Mouse (Mus musculus): ENCODE data around the gene Dync1i1. TPM values are rescaled to one million over a fixed set of nuclear protein-coding genes. Genes with fewer than 3 reads are reported as not detected.

Gene Dync1i1
- polyA plus RNA-seq, 1 experiment from 2014 or later, result 24.6 TPM

- 42% methylated on average over 7 of the region's 7 CpGs for WGBS
- peaks cover 9% of the 10 kb centered on the region for H3K4me1 ChIP-seq (replicated peaks; ENCODE audit: control insufficient read depth, insufficient read depth, low read length)
- H3K9me3 ChIP-seq (ENCODE audit: control insufficient read depth, low read length), result no peaks in the 10 kb centered on the region
- H3K27ac ChIP-seq, result no peak overlapping the region
- DNase-seq (ENCODE audit: low spot score) (no peak), ATAC-seq (ENCODE audit: low FRiP score) (no peak; the same call in 1 of the 2 replicates)
- no peak overlapping the region for H3K9ac ChIP-seq
- no peaks in the 10 kb centered on the region for H3K27me3 ChIP-seq (ENCODE audit: control insufficient read depth, insufficient read depth, low read length)
- no peaks in the 10 kb centered on the region for H3K36me3 ChIP-seq (replicated peaks; ENCODE audit: control insufficient read depth, insufficient read depth)
- H3K4me3 ChIP-seq (replicated peaks; ENCODE audit: low read length), result no peak overlapping the region
- H3K4me2 ChIP-seq (replicated peaks), result no peak overlapping the region
Observed at GRCm38 (mm10) chr6:5993056-5993455, 267.6 kb downstream of the Dync1i1 start.

GRCm38 (mm10) chr6:5997535-5997934 lies 272.1 kb downstream of the Dync1i1 start:
- no peaks in the 10 kb centered on the region for H3K27me3 ChIP-seq (ENCODE audit: control insufficient read depth, insufficient read depth, low read length)
- no peak for DNase-seq (ENCODE audit: low spot score)
- H3K4me1 ChIP-seq (replicated peaks; ENCODE audit: control insufficient read depth, insufficient read depth, low read length), result no peaks in the 10 kb centered on the region
- no peak overlapping the region for H3K9ac ChIP-seq
- no peaks in the 10 kb centered on the region for H3K36me3 ChIP-seq (replicated peaks; ENCODE audit: control insufficient read depth, insufficient read depth)
- no peak overlapping the region for H3K4me2 ChIP-seq (replicated peaks)
- no peaks in the 10 kb centered on the region for H3K9me3 ChIP-seq (ENCODE audit: control insufficient read depth, low read length)
- no peak for ATAC-seq (ENCODE audit: low FRiP score)
- no peak overlapping the region for H3K4me3 ChIP-seq (replicated peaks; ENCODE audit: low read length)
- 42% methylated on average over 6 of the region's 6 CpGs for WGBS
- H3K27ac ChIP-seq, result no peak overlapping the region

- Histone ChIP-seq H3K9ac (no peak overlapping the region), H3K27me3 (ENCODE audit: control insufficient read depth, insufficient read depth, low read length) (0 out of 2 replicates have a peak, but pooled peaks cover 2% of the 10 kb centered on the region), H3K36me3 (replicated peaks; ENCODE audit: control insufficient read depth, insufficient read depth) (no peaks in the 10 kb centered on the region), H3K4me1 (replicated peaks; ENCODE audit: control insufficient read depth, insufficient read depth, low read length) (no peaks in the 10 kb centered on the region), H3K4me2 (replicated peaks) (no peak overlapping the region), H3K9me3 (ENCODE audit: control insufficient read depth, low read length) (no peaks in the 10 kb centered on the region), H3K27ac (no peak overlapping the region), H3K4me3 (replicated peaks; ENCODE audit: low read length) (no peak overlapping the region)
- WGBS, result 85% methylated on average over 3 of the region's 3 CpGs
- DNase-seq (ENCODE audit: low spot score) (no peak), ATAC-seq (ENCODE audit: low FRiP score) (no peak)
Observed at GRCm38 (mm10) chr6:6002061-6002460, 276.6 kb downstream of the Dync1i1 start.

- ATAC-seq (ENCODE audit: low FRiP score), result 0 out of 2 replicates have a peak, but pooled peaks have one; percentile 3
- Histone ChIP-seq H3K4me3 (replicated peaks; ENCODE audit: low read length) (no peak overlapping the region), H3K36me3 (replicated peaks; ENCODE audit: control insufficient read depth, insufficient read depth) (no peaks in the 10 kb centered on the region), H3K9me3 (ENCODE audit: control insufficient read depth, low read length) (no peaks in the 10 kb centered on the region), H3K9ac (no peak overlapping the region), H3K27me3 (ENCODE audit: control insufficient read depth, insufficient read depth, low read length) (0 out of 2 replicates have a peak, but pooled peaks cover 7% of the 10 kb centered on the region), H3K4me1 (replicated peaks; ENCODE audit: control insufficient read depth, insufficient read depth, low read length) (no peaks in the 10 kb centered on the region), H3K27ac (no peak overlapping the region), H3K4me2 (replicated peaks) (no peak overlapping the region)
- 63% methylated on average over 12 of the region's 12 CpGs for WGBS
- no peak for DNase-seq (ENCODE audit: low spot score)
Observed at GRCm38 (mm10) chr6:6004756-6005485, 279.5 kb downstream of the Dync1i1 start.

- Histone ChIP-seq H3K9ac (peak overlapping the region; percentile 51), H3K4me3 (replicated peaks; ENCODE audit: low read length) (peak overlapping the region; percentile 56), H3K27ac (no peak overlapping the region), H3K27me3 (ENCODE audit: control insufficient read depth, insufficient read depth, low read length) (0 out of 2 replicates have a peak, but pooled peaks cover 7% of the 10 kb centered on the region), H3K36me3 (replicated peaks; ENCODE audit: control insufficient read depth, insufficient read depth) (no peaks in the 10 kb centered on the region), H3K4me2 (replicated peaks) (peak overlapping the region; percentile 94), H3K4me1 (replicated peaks; ENCODE audit: control insufficient read depth, insufficient read depth, low read length) (no peaks in the 10 kb centered on the region), H3K9me3 (ENCODE audit: control insufficient read depth, low read length) (no peaks in the 10 kb centered on the region)
- DNase-seq (ENCODE audit: low spot score) (peak; percentile 88), ATAC-seq (ENCODE audit: low FRiP score) (peak; percentile 94)
- WGBS, result 2% methylated on average over 42 of the region's 42 CpGs
Observed at GRCm38 (mm10) chr6:6005762-6006431, 280.5 kb downstream of the Dync1i1 start.

DNA sequence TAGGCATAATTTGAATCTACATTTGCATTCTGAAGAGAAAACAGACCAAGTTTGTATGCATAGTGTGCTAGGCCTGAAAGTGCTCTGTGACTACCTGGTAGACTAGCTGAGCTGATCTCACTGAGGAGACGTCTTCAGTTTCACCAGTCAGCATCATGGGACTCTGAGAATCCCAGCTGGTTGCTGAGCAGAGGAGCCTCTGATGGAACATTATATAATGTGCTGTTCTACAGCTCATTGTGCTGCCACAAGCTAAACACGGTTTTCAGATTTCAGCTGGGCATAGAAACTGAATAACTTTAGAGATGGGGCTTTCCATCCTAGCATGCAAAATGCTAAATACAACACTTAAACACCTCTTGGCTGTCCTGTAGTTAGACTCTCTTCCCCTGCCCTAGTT lies 285.9 kb downstream of the Dync1i1 start:
- Histone ChIP-seq H3K4me2 (replicated peaks) (no peak overlapping the region), H3K36me3 (replicated peaks; ENCODE audit: control insufficient read depth, insufficient read depth) (no peaks in the 10 kb centered on the region), H3K4me3 (replicated peaks; ENCODE audit: low read length) (no peak overlapping the region), H3K27me3 (ENCODE audit: control insufficient read depth, insufficient read depth, low read length) (0 out of 2 replicates have a peak, but pooled peaks cover 7% of the 10 kb centered on the region), H3K9me3 (ENCODE audit: control insufficient read depth, low read length) (no peaks in the 10 kb centered on the region), H3K4me1 (replicated peaks; ENCODE audit: control insufficient read depth, insufficient read depth, low read length) (no peaks in the 10 kb centered on the region; the same call in 1 of the 2 replicates), H3K27ac (no peak overlapping the region), H3K9ac (no peak overlapping the region)
- DNase-seq (ENCODE audit: low spot score) (no peak), ATAC-seq (ENCODE audit: low FRiP score) (no peak)
- WGBS, result 80% methylated on average over 2 of the region's 2 CpGs

- Histone ChIP-seq H3K27ac (no peak overlapping the region), H3K36me3 (replicated peaks; ENCODE audit: control insufficient read depth, insufficient read depth) (no peaks in the 10 kb centered on the region), H3K9me3 (ENCODE audit: control insufficient read depth, low read length) (no peaks in the 10 kb centered on the region), H3K4me1 (replicated peaks; ENCODE audit: control insufficient read depth, insufficient read depth, low read length) (no peaks in the 10 kb centered on the region; the same call in 1 of the 2 replicates), H3K4me2 (replicated peaks) (peak overlapping the region; percentile 24), H3K4me3 (replicated peaks; ENCODE audit: low read length) (no peak overlapping the region), H3K9ac (0 out of 2 replicates have a peak overlapping the region, but pooled peaks have one; percentile 16), H3K27me3 (ENCODE audit: control insufficient read depth, insufficient read depth, low read length) (no peaks in the 10 kb centered on the region)
- 75% methylated on average over 15 of the region's 15 CpGs for WGBS
- DNase-seq (ENCODE audit: low spot score), result no peak
- no peak for ATAC-seq (ENCODE audit: low FRiP score)
Observed at GRCm38 (mm10) chr6:6015616-6016015, 290.2 kb downstream of the Dync1i1 start.

GRCm38 (mm10) chr6:6016931-6017330 lies 291.5 kb downstream of the Dync1i1 start:
- Histone ChIP-seq H3K9ac (no peak overlapping the region), H3K36me3 (replicated peaks; ENCODE audit: control insufficient read depth, insufficient read depth) (no peaks in the 10 kb centered on the region), H3K4me1 (replicated peaks; ENCODE audit: control insufficient read depth, insufficient read depth, low read length) (no peaks in the 10 kb centered on the region; the same call in 1 of the 2 replicates), H3K27ac (no peak overlapping the region), H3K9me3 (ENCODE audit: control insufficient read depth, low read length) (no peaks in the 10 kb centered on the region), H3K4me3 (replicated peaks; ENCODE audit: low read length) (no peak overlapping the region), H3K27me3 (ENCODE audit: control insufficient read depth, insufficient read depth, low read length) (no peaks in the 10 kb centered on the region), H3K4me2 (replicated peaks) (no peak overlapping the region)
- no peak for DNase-seq (ENCODE audit: low spot score)
- ATAC-seq (ENCODE audit: low FRiP score), result no peak
- WGBS, result 59% methylated on average over 9 of the region's 9 CpGs

DNA sequence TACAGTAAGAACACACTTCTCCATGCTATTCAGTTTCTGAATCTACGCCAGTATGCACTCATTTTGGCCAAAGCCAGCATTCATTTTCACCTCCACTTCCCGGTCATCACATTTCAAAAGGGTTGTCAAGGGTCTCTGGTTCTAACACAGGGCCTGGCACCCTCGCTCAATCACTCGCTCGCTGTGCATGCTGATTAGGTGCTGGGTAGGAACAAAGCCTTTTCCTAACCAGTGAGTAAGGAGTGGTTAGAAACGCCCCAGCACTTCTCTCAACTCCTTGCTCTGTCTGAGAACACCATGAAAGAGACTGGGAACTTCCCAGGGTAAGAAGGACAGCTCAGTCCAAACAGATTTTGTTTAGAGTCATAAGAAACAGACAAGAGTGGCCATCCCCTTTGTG lies 298.5 kb downstream of the Dync1i1 start:
- Histone ChIP-seq H3K36me3 (replicated peaks; ENCODE audit: control insufficient read depth, insufficient read depth) (no peaks in the 10 kb centered on the region), H3K4me1 (replicated peaks; ENCODE audit: control insufficient read depth, insufficient read depth, low read length) (no peaks in the 10 kb centered on the region), H3K9ac (no peak overlapping the region), H3K4me2 (replicated peaks) (no peak overlapping the region), H3K27ac (no peak overlapping the region), H3K4me3 (replicated peaks; ENCODE audit: low read length) (no peak overlapping the region), H3K27me3 (ENCODE audit: control insufficient read depth, insufficient read depth, low read length) (no peaks in the 10 kb centered on the region), H3K9me3 (ENCODE audit: control insufficient read depth, low read length) (no peaks in the 10 kb centered on the region)
- DNase-seq (ENCODE audit: low spot score) (no peak), ATAC-seq (ENCODE audit: low FRiP score) (no peak)
- 24% methylated on average over 6 of the region's 6 CpGs for WGBS

All from hindbrain, embryonic 14.5 days (tissue).